Mouse (Mus musculus): Measurements from ENCODE around the gene Pdcd1. TPM values are rescaled to one million over a fixed set of nuclear protein-coding genes. Genes with fewer than 3 reads are reported as not detected.

Gene Pdcd1
- polyA plus RNA-seq, 1 experiment from 2014 or later: 0.14 TPM

Other genes starting within 250 kb of the Pdcd1 start
- 9.6 and 9.7 TPM in 2 replicates for gene Ing5, start 248.6 kb downstream of the Pdcd1 start, polyA plus RNA-seq (2014; fragmentation: Nextera tagmentation; extraction: Ambion mirVana)
- gene D2hgdh, start 227.6 kb downstream of the Pdcd1 start, polyA plus RNA-seq (2014; fragmentation: Nextera tagmentation; extraction: Ambion mirVana): 10.5 and 11.5 TPM in 2 replicates
- 0.24 TPM in 1 of 2 replicates, not detected in the other for gene Gal3st2, start 191.2 kb downstream of the Pdcd1 start, polyA plus RNA-seq (2014; fragmentation: Nextera tagmentation; extraction: Ambion mirVana)
- gene Gal3st2b, start 134.2 kb downstream of the Pdcd1 start, polyA plus RNA-seq (2014; fragmentation: Nextera tagmentation; extraction: Ambion mirVana): not detected in 2 replicates
- gene Gal3st2c, start 62.0 kb downstream of the Pdcd1 start, polyA plus RNA-seq (2014; fragmentation: Nextera tagmentation; extraction: Ambion mirVana): not detected in 2 replicates
- not detected in 2 replicates for gene Neu4, start 32.1 kb downstream of the Pdcd1 start, polyA plus RNA-seq (2014; fragmentation: Nextera tagmentation; extraction: Ambion mirVana)

Data from midbrain, embryonic 14.5 days (tissue).